Mouse (Mus musculus) megakaryocyte, adult 5-6 weeks (primary cell): ENCODE data around the gene Rnf130. TPM values are rescaled to one million over a fixed set of nuclear protein-coding genes. Genes with fewer than 3 reads are reported as not detected.
"Not testable (repeated sequence)": the region's sequence is repeated elsewhere in the genome, so short reads cannot be mapped to it uniquely, and the experiment has no call there.

Source experiments
- ATAC-seq: 2 replicates; pipeline ENCODE4 v1.8.0; 2016; ENCODE audit warnings: mild to moderate bottlenecking, inconsistent platforms; ENCODE audit not compliant: poor library complexity, severe bottlenecking
- total RNA-seq, 2 experiments: library from RNA; stranded (forward) in 1 of 2; stranded (reverse) in 1 of 2; fragments of 153-499, 151-499 nt in 1 of 2; fragments of 221-1000, 200-1000 nt in 1 of 2; gene quantifications; 2 replicates each; pipeline versions ENCODE4 v1.2.3 to v1.2.4; 2015 to 2017

The Rnf130 gene
- total RNA-seq, 2 experiments from 2014 or later: 436 to 462 TPM

DNA sequence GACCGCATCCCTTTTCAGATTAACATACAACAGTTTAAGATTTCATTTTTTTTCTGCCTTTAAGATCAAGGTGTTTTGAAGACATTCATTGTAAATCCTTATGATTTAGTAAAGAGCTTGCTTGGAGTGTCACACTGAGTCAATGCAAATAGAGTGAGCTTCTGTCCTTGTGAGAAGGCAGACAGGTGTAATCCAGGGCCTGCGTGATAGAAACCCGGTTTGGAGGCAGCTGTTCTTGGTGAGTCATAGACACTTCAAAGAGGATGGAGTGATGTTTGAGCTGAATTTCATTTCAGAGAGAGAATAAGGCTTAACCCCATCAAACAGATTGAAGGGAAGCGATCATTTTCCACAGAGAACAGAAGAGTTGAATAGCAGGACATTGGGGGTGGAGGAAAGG, 51.6 kb downstream of the Rnf130 start:
- ATAC-seq: no peak

DNA sequence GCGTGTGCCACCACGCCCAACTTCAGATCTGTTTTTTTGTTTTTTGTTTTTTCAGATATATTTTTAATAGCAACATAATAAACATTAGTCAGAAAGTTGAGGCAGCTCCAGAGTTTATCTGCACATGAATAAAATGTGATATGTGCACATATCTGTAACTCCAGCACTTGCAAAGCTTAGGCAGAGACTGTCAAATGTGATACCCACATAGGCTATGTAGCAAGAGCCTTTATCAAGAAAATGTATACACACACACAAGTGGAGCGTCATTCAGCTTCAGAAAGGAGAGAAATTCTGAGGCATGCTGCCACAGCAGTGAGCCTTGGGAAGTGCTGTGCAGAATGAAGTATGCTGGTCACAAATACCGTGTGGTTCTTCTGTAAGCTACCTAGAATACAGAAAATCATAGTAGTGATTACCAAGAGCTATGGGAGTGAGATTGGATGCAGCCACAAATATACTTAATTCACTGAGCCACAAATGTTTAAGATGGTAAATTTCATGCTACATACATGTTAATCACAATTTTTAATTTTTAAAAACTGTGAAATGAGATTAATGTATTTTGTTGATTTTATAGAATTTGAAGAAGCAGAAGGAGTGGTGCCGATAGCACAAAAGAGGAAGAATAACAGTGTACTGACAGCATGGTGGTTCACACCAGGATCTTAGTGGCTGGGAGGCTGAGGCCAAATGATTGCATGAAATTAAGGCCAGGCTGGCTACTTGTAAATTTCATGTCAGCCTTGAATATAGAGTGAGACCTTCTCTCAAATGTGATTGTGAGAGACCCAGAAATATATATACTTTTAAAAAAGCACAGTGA, 56.4 kb downstream of the Rnf130 start:
- ATAC-seq: no peak

DNA sequence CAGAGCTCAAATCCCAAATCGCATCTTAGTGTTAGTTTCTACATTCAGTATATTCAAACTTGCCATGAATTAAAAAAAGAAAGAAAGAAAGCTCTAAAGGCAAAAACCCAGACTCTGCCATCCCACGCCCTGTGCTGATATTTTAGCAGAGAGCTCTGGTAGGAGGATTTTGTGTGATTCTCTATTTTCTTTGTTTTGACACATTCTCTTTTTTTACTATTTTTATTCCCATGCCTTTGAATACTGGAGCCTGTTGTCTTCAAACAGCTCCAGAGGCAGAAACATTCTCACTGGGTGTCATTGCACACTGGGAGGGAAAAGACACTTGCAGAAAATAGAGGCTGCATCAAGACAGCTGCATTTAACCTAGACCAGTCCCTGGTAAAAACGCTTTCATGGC, 61.1 kb downstream of the Rnf130 start:
- no peak for ATAC-seq

DNA sequence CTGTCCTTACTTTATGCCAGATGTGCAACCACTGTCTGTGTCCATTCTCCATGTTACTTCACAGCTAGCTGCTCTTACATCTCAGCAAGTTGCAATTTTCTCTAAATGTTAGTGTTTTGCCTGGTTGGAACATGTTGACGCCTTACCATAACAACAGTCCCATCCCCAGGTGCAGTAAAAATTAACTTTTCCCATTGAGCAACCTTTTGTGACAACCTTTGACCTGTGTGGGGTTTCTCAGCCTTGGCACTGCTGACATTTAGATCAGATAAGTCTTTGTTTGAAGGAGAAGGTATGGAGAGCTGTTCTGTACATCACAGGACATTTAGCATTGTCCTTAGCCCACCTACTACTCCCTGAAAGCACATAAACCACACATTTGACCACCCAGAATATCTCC, 64.7 kb downstream of the Rnf130 start:
- no peak for ATAC-seq

DNA sequence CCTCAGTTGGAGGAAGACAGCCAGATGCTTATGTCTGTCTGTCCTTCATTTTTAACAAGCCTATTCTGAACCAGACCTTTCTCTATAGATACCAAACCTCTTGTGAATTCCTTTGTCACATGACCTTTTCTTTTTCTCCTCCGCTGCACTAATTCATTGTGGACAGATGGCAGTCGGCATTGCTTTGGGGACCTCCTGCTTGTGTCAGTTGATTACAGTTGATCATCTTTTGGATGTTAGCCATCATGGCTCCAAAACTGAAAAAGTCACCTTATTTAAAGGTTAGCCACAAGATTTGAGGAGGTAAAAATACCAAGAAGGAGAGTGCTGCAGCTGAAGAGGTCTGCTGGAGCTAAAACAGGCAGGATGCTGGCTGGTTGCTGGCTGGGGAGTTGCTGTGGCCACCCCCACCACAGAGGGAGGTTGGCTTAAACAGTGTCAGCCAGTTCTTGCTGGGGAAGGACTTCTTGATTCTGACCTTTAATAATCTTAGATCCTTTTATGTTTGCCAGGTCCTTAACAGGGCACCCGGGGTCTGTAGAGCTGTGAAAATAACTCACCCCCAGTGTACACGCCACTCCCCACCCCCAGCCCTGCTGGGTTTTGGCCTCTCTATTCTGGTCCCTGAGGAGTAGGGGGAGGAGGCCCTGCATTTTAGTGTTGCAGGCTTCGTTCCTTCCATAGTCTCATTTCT, 66.0 kb downstream of the Rnf130 start:
- no peak for ATAC-seq

- no peak for ATAC-seq
Measured at GRCm38 (mm10) chr11:50091681-50092080, 66.5 kb downstream of the Rnf130 start.

- ATAC-seq: no peak
Measured at GRCm38 (mm10) chr11:50095661-50096060, 70.5 kb downstream of the Rnf130 start.

DNA sequence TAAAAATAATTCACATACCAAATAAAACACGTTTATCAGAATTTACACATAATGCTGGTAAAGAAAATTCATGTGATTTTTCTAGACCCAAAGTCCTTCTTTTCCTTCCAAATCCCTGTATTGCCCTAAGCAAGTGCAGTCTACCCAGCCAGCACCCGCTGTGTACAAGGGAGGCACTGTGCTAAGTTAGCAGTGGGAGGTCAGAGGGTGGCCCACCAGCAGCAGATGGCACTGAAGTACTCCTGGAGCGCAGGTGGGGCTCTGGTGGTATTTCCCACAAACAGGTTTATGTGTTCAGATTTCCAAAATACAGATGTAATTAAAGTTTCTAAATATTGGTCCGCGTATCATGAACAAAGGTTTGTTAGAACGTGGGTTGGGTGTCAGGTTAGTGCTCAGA, 71.9 kb downstream of the Rnf130 start:
- ATAC-seq: no peak

DNA sequence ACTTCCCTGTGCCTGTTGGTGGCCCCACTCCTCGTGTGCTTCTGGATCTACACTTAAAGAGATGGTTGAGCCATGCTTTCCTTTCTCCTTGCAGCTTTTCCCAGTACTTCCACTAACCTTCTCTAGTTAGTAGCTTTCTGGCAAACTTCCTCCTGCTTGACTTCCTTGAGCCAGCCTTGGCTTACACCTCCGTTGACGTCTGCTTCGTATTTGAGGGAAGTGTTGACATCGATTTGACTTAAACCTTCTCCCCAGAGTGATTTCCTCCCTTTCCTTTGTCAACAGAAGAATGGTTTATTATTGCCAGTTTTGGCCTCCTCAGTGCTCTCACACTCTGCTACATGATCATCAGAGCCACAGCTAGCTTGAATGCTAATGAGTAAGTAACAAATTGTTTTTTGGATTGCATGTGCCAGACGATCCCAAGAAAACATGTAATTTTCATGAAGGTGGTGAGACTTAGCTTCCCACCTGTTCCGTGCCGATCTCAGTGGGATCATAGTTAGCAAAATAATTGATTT, 73.9 kb downstream of the Rnf130 start:
- peak; percentile 43; the same call in 1 of the 2 replicates for ATAC-seq

- no peak for ATAC-seq
Measured at GRCm38 (mm10) chr11:50099692-50100091, 74.5 kb downstream of the Rnf130 start.

- no peak for ATAC-seq
Measured at GRCm38 (mm10) chr11:50100548-50101307, 75.6 kb downstream of the Rnf130 start.

GRCm38 (mm10) chr11:50101962-50102361, 76.8 kb downstream of the Rnf130 start:
- ATAC-seq: not testable (repeated sequence)

- no peak for ATAC-seq
Measured at GRCm38 (mm10) chr11:50104016-50104415, 78.9 kb downstream of the Rnf130 start.

- ATAC-seq: peak; percentile 59; the same call in 1 of the 2 replicates
Measured at GRCm38 (mm10) chr11:50105237-50105636, 80.1 kb downstream of the Rnf130 start.

GRCm38 (mm10) chr11:50106024-50106423, 80.9 kb downstream of the Rnf130 start:
- ATAC-seq: no peak

DNA sequence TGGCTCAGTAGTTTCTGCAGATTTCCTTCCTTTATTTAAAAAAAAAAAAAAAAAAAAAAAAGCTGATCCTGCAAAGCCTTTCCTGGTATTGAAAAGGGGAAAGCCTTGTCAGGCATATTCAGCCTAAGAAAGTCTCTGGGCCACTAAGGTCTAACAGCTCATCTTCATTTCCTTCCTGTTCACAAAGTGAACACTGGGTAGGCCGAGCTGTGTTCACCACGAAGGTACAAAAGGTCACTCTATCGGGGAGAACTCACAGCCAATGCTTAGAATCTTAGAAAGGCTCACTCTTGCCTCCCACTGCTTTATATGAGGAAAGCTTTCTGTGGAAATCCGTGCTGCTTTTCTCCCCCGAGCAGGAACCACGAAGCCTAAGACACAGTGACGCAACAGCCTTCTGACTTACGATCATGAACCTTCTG, 83.7 kb downstream of the Rnf130 start:
- peak; percentile 75 for ATAC-seq

GRCm38 (mm10) chr11:50114329-50114728, 89.2 kb downstream of the Rnf130 start:
- ATAC-seq: peak; percentile 91

DNA sequence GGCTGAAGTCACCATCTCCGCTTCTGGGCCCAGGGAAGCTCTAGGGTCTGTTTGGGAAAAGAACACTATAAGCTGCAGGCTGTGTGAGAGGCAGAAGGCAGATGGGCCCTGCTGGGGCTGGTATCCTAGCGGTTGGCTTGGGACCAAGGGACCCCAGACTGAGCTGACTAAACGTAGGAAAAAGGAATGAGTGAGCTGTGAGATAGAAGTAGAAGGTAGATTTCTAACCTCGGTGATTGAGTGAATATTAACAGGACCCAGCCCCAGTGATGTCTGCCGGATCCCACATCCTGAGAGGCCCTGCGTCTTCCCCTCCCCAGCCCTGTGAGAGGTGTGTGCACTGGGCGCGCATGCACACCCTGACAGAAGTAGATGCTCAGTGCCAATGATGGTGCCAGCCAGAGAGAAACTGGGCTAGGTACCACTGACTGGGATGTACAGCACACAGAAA, 97.5 kb downstream of the Rnf130 start:
- ATAC-seq: no peak

DNA sequence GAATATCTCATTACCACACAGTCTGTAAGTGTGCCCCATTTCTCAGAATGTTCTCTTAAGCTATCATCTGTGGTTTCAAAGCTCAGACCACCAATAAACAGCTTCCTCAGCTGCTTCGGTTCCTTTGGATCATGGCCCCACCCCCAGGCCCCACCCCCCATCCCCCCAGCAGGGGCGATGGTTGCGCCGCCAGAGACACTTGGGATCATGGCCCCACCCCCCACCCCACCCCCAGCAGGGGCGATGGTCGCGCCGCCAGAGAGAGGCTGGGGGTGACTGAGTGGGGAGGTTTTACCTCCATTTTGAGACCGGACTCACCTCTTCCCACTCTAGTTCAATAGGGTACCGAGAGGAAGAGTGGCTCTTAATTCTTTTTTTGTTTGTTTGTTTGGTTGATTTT, 102.6 kb downstream of the Rnf130 start:
- no peak for ATAC-seq

DNA sequence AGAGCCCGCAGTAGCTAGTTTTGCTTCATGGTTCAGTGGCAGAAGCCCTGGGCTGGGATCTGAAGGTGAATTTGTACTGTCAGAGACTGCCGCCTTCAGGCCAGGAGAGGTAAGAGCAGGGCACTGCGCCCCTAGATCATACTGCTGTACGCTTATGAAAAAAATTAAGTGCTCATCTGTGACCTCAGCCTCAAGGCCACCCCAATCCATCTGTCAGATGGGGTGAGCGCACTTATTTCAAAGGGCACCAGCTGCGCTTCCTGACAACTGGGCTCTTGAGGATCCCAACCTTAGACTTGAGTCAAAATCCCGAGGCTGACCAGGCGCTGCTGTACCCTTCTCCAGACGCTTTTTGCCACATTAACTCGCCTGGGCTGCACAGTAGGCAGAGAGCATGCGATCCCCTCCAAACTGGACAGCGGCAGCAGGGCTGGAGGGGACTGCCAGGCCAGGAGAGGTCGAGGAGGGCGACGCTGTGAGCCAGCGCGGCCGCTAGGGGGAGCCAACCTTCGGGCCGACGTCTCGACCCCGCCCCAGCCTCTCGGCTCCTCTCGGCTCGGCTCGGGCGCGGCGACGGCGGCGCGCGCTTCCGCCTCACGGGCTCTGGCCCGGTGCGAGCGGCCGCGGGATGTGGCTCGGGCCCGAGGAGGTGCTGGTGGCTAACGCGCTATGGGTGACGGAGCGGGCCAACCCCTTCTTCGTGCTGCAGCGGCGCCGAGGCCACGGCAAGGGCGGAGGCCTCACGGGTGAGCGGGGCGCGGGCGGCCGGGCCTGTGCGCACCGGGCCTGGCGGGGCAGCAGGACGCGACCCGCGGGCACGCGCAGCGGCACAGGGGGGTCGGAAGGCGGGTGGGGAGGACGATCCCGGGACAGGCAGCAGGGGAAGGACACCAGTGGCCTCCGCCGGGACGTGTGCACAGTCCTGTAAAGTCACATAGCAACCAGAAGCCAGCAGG, 105.9 kb downstream of the Rnf130 start, which contains the start of gene Tbc1d9b:
Gene Tbc1d9b (plus strand): TSS at position 586 of the 956 bp plus-strand sequence.
- ATAC-seq: peak; percentile 89
